ENCODE assay signal across 22 mouse cellular contexts in genomic region chrX:66676959-66677358, GRCm38 (mm10). TPM values are rescaled to one million over a fixed set of nuclear protein-coding genes. Genes with fewer than 3 reads are reported as not detected.
"Had no signal": no experiment of that assay in that cellular context is flagged by ENCODE, and none has a peak within 500 bp of the region (broad histone marks: within the 10 kb centered on the region; RNA-seq: fewer than 3 reads in every experiment).

No protein-coding gene starts in this region.

- H3K27ac ChIP-seq: intestine, embryonic 15.5 days; kidney, embryonic 15.5 days; liver, embryonic 13.5 days; macrophage; midbrain, embryonic 10.5 days; midbrain, embryonic 13.5 days; neural tube, embryonic 13.5 days had no signal

- H3K4me3 ChIP-seq: intestine, embryonic 15.5 days; kidney, embryonic 15.5 days; liver, embryonic 13.5 days; midbrain, embryonic 10.5 days; midbrain, embryonic 13.5 days; myocyte; neural tube, embryonic 13.5 days had no signal

- H3K4me2 ChIP-seq: intestine, embryonic 15.5 days; kidney, embryonic 15.5 days; liver, embryonic 13.5 days; midbrain, embryonic 13.5 days; neural tube, embryonic 13.5 days had no signal

- H3K4me1 ChIP-seq: intestine, embryonic 15.5 days; kidney, embryonic 15.5 days; liver, embryonic 13.5 days; midbrain, embryonic 13.5 days; neural tube, embryonic 13.5 days had no signal

- H3K9ac ChIP-seq: intestine, embryonic 15.5 days; kidney, embryonic 15.5 days; liver, embryonic 13.5 days; midbrain, embryonic 13.5 days; neural tube, embryonic 13.5 days had no signal

- H3K36me3 ChIP-seq: intestine, embryonic 15.5 days; kidney, embryonic 15.5 days; liver, embryonic 13.5 days; midbrain, embryonic 10.5 days; midbrain, embryonic 13.5 days; neural tube, embryonic 13.5 days had no signal

- H3K9me3 ChIP-seq: intestine, embryonic 15.5 days; kidney, embryonic 15.5 days; liver, embryonic 13.5 days; midbrain, embryonic 10.5 days; midbrain, embryonic 13.5 days; neural tube, embryonic 13.5 days had no signal

- H3K27me3 ChIP-seq: intestine, embryonic 15.5 days; kidney, embryonic 15.5 days; liver, embryonic 13.5 days; midbrain, embryonic 13.5 days; neural tube, embryonic 13.5 days had no signal

- DNase-seq: kidney, adult 11 months; kidney, adult 8-10 months; kidney, postnatal 10 days; kidney, postnatal 36 days; layer of hippocampus, postnatal 36 days; liver, embryonic 13.5 days; lung, adult 2 months; retina, postnatal 1 day; thymus, postnatal 25 days had no signal

- ATAC-seq: intestine, embryonic 15.5 days; midbrain, embryonic 13.5 days; midbrain, embryonic 16.5 days had no signal

RNA-seq across cellular contexts. Expression of gene Slitrk2, which starts 27.8 kb away (rescaled TPM):
- total RNA-seq: liver, adult 2 months; megakaryocyte, adult 5-6 weeks; monocyte, adult 5-6 weeks had no signal
- polyA plus RNA-seq: liver, adult 2 months; lung, adult 2 months; macrophage; myocyte; small intestine, adult 2 months; spleen, adult 2 months had no signal
